Mouse (Mus musculus) heart, adult 2 months (tissue): ENCODE measurements around the gene Smim22.

Experiments
- CTCF ChIP-seq: fragments of 200-600 bp; IDR thresholded peaks from 2 replicates; pipeline ENCODE4 v1.8.1; 2022; ENCODE audit warnings: antibody characterized with exemption, mild to moderate bottlenecking, moderate library complexity
- EP300 ChIP-seq: fragments of 200-500 bp; IDR thresholded peaks from 2 replicates; pipeline ENCODE4 v1.6.1; 2011; ENCODE audit warnings: low read depth, low read length, control low read depth; ENCODE audit not compliant: insufficient read depth
- POLR2A ChIP-seq: fragments of 200-500 bp; IDR thresholded peaks from 2 replicates; pipeline ENCODE4 v1.6.1; 2011; ENCODE audit warnings: mild to moderate bottlenecking, low read depth, low read length, control low read depth; ENCODE audit not compliant: insufficient read depth

DNA sequence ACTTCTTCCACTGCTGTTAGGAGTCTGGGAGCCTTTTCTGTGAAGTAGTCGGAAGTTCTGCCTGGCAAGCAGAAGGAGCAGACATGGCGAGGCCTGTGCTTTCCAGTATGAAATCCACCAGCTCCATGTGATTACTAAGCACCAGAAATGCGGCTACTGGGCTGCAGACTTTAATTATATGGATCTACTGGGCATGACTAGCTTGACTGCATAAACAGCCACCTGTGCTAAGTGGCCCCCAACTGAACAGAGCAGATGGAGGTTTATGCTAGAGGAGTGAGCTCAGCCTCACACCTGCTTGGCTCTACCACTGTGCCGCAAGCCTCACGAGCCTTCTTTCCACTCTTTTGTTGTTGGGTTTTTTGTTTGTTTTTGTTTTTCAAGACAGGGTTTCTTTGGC lies 32.6 kb upstream of the Smim22 start:
- TF ChIP-seq POLR2A (no peak), CTCF (no peak), EP300 (no peak)
